Mouse (Mus musculus): ENCODE measurements around the gene Rfc5.

Gene Rfc5

GRCm38 (mm10) chr5:117374372-117375049 is 14.3 kb downstream of the Rfc5 start:
- no peak for DNase-seq (ENCODE audit: low read depth, low spot score)

DNA sequence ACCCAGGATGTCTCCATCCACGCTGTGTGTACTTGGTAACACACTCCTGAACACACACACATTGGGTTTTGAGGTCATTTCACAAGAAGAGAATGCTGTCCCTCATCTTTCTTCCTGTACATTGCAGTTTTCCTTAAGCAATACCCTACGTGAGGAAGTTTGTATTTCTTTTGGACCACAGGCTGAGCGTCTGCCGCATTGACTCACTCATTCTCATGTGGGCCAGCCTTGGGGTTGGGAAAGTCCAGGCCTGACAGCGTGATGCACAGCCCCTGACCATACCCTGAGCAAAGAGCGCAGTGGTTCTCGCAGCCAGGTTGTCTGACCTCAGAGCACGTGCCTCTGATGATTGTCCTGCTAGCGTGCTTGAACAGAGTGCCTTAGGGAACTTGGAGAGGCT is 15.4 kb downstream of the Rfc5 start:
- DNase-seq (ENCODE audit: low read depth, low spot score) = no peak

- DNase-seq (ENCODE audit: low read depth, low spot score) = no peak
These were observed 18.3 kb downstream of the Rfc5 start for GRCm38 (mm10) chr5:117370592-117370991.

- DNase-seq (ENCODE audit: low read depth, low spot score) = no peak
These were observed 21.6 kb downstream of the Rfc5 start for GRCm38 (mm10) chr5:117367206-117367605.

- no peak for DNase-seq (ENCODE audit: low read depth, low spot score)
These were observed 22.8 kb downstream of the Rfc5 start for GRCm38 (mm10) chr5:117365904-117366561.

DNA sequence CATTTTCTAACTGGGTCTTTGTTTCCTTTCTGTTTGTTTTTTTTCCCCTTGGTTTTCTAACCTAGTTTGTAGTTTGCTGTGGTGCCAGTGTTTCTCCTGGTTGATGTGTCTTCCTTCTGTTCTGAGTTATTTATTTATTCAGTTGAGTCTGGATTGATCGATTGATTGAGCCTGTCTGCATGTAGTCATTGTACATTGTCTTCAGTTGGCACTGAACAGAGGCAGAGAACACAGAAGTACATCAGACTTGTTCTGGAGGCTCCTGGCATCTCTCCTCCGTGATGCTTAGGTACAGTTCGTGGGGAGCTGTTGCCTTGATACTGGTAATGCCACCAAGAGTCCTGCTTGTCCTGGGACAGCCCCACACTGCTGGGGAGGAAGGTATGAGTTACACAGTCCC is 24.0 kb downstream of the Rfc5 start:
- DNase-seq (ENCODE audit: low read depth, low spot score) = no peak

DNA sequence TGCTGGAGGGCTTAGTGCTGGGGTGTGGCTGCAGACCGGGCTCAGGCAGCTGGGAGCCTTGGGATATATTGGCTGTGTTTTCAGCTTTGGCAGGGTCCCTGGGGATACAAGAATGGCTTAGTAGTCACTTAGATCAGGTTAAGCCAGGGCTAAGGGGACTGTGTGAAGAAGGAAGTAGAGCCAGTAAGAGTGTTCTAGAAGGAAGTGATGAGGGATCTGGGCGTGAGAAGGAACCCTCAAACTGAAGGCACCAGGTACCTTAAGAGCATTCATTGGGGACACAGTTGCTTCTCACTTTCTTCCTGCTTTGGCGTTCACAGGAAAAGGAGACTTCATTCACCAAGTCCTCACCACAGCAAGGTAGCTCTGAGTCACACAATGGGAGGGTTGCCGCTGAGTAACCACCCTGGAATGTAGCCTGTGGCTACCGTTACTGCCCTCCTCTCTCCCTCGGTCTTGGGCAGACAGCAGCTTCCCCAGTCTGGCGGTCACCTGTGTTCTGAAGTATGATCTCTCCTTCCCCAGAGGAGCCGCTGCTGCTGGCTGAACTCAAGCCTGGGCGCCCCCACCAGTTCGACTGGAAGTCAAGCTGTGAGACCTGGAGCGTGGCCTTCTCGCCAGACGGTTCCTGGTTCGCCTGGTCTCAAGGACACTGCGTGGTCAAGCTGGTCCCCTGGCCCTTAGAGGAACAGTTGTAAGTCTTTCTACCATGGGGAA is 25.6 kb downstream of the Rfc5 start:
- no peak for DNase-seq (ENCODE audit: low read depth, low spot score)

DNA sequence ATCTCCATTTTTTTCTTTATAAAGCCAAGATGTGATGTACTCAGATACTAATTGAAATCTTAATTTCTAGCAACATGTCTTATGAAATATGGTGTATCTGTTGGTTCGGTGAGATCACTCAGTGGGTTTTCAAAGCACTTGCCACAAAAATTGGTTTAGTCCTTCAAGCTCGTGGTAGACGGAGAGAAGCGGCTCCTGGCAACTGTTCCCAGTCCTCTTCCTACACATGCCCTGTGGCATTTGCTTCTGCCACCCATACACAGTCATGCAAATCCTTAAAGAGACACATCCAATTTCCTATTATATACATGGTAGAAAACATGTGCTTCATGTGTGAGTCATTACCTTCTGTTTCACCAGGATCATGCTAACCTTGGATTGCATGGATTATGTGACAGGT is 27.3 kb downstream of the Rfc5 start:
- no peak for DNase-seq (ENCODE audit: low read depth, low spot score)

DNA sequence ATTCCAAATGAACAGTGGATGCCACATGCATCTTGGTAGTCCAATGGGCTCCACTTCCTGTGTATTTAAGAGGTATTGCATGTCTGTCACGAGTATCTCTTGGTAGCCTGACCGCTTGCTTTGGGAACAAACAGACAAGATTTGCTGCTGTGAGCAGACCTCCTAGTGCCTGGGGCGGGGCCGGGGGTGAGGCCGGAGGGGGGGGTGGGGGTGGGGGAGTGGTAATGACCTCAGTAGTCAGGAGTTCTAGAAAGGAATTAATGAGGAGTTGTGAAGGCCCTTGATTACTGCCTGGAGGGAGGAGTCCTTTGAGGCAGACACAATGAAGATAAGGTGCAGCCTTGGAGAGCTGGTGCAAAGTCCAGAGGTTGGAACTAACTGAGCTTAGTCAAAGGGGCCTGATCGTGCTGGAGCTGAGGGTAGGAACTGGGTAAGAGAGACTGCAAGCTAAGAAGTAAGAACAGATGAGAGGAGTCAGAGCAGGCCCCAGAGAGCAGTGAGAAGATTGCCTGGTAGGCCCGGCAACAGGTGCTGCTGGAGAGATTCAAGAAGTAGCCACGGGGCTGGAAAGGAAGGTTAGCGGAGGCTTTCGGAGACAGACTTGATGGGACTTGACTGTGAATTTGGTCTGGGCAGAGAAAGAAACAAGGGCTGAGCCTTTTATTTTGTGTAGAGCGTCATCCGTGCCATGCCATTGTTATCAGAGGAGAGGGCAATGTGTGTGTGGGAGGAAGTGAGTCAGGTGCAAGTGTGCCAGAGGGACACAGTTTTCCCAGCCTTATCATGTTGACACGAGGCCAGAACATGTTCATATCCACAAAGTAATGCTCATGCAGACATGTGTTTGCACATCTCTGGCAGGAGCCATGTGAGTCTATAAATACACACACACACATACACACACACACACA is 28.0 kb downstream of the Rfc5 start:
- no peak for DNase-seq (ENCODE audit: low read depth, low spot score)

- no peak for DNase-seq (ENCODE audit: low read depth, low spot score)
These were observed 28.7 kb downstream of the Rfc5 start for GRCm38 (mm10) chr5:117360228-117360515.

DNA sequence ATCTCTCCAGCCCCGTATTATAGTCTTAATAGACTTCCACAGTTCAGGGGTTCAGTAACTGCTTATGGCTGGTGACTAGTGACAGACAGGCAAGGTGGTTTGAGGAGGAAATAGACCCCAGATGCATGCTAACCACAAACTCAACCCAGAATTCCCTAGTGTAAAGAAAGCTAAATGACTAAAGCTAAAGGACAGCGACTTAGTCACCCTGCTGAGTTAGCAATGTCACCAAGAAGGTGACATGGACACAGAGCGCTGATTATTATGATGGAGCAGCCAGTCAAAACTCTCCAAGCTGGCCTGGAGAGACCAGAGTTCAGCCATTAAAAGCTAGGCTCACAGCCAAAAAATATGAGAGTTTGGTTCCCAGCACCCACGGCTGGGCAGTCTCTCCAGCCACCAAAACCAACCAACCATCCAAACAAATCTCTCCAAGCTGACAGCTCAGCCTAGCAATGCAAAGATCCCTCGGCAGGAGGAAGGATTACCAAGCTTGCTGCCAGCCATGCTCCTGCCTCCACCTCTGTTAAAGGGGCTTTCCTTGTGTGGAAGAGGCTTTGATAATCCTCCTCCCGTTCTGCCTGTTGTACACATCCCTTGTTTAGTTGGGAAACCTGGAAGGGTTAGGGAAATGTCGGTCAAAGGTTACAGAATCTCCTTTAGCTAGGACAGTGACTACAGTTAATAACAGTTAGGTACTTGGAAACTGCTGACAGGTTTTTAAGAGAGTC is 29.2 kb downstream of the Rfc5 start:
- DNase-seq (ENCODE audit: low read depth, low spot score) = no peak

- peak; percentile 17 for DNase-seq (ENCODE audit: low read depth, low spot score)
These were observed 30.1 kb downstream of the Rfc5 start for GRCm38 (mm10) chr5:117358725-117359124.

- no peak for DNase-seq (ENCODE audit: low read depth, low spot score)
These were observed 30.6 kb downstream of the Rfc5 start for GRCm38 (mm10) chr5:117358248-117358630.

- DNase-seq (ENCODE audit: low read depth, low spot score) = peak; percentile 4
These were observed 31.2 kb downstream of the Rfc5 start for GRCm38 (mm10) chr5:117357478-117358247.

GRCm38 (mm10) chr5:117357129-117357477 is 31.7 kb downstream of the Rfc5 start, which contains the start of gene Wsb2:
Gene Wsb2 (plus strand): TSS chr5:117357304.
- DNase-seq (ENCODE audit: low read depth, low spot score) = peak; percentile 21

DNA sequence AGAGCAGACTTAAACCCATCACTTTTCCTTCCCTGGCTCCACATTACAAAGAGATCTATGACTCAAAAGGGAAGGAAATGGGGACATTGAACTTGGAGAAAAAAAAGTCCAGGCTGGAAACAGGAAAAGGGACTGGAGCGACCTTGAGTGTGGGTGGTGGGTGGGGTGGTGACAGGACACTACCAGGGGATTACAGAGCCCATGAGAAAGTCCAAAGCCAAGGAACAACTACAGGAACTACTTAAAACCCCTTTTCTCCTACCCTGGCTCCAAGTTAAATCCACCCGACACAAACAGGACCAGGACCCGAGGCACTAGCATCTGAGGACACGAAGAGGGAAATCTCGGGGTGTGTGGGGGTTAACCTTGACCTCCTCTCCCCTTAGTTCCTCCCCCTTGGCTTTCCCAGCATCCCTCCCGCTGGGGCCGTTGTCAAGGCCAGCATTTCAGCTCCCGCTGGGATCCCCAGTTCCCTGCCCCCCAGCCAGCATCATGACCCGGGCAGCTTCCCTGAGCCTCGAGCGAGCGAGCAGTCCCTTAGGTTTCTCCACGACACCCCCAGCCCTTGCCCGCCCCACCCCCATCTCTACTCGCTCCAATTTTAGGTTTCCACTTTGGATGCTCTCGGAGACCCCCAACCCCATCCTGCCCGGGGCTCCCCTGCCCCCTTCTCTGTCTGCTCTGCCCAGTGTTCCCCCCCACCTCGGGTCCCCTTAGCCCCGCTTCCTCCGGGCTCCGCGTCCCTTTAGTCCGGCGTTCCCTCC is 32.3 kb downstream of the Rfc5 start:
- DNase-seq (ENCODE audit: low read depth, low spot score) = no peak

GRCm38 (mm10) chr5:117355648-117356303 is 33.1 kb downstream of the Rfc5 start:
- no peak for DNase-seq (ENCODE audit: low read depth, low spot score)

DNA sequence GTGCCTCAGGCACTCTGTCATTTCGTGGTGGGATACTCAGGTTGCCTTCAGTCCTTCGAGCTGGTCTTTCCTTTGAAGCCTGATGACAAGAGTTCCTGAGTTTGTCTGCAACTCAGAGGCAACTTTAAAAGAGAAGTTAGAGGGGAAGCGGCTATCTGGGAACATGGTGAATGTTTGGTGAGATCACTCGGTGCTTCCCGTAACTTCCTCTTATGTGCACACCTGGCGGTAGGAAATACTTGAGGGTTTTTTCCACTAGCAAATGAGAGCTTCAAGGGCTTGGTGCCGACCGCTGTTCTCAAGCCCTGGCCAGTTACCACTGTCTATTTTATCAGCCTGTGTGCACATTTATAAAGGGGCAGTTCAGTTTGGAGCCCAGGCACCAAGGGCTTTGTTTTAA is 34.7 kb downstream of the Rfc5 start:
- DNase-seq (ENCODE audit: low read depth, low spot score) = no peak

GRCm38 (mm10) chr5:117348279-117348678 is 40.6 kb downstream of the Rfc5 start:
- peak; percentile 61 for DNase-seq (ENCODE audit: low read depth, low spot score)

Data from c-Kit-negative CD71-positive TER-119-positive erythroid progenitor cells, embryonic 14.5 days (primary cell).